In genomic region chr19:23764051-23764450, GRCm38 (mm10) we compare ENCODE assay signal across 23 mouse cellular contexts. TPM values are rescaled to one million over a fixed set of nuclear protein-coding genes. Genes with fewer than 3 reads are reported as not detected.
DNase-seq lines count a peak whose midpoint lies in the region; ATAC-seq and TF ChIP-seq lines count a peak whose summit lies in the region.
"Had no signal": no experiment of that assay in that cellular context is flagged by ENCODE, and none has a peak within 500 bp of the region (broad histone marks: within the 10 kb centered on the region; RNA-seq: fewer than 3 reads in every experiment).

No protein-coding gene starts in this region.

- H3K27ac ChIP-seq in layer of hippocampus, adult 2 months = peak overlapping the region; percentile 10; the same call in 1 of the 2 replicates
- H3K27ac ChIP-seq in forebrain, embryonic 11.5 days (ENCODE audit: low read depth, low read length) = no peak overlapping the region
- no peak overlapping the region for H3K27ac ChIP-seq in forebrain, embryonic 15.5 days (replicated peaks)
- H3K27ac ChIP-seq: liver, embryonic 12.5 days; midbrain, embryonic 12.5 days; stomach, postnatal 0 days had no signal

- 0 out of 2 replicates have a peak, but pooled peaks cover 5% of the 10 kb centered on the region for H3K4me1 ChIP-seq in forebrain, embryonic 11.5 days (replicated peaks; ENCODE audit: control insufficient read depth, insufficient read depth, low read length)
- peaks cover 24% of the 10 kb centered on the region for H3K4me1 ChIP-seq in forebrain, embryonic 15.5 days

- peak; percentile 19; the same call in 1 of the 2 replicates for TF ChIP-seq CTCF in layer of hippocampus, adult 2 months (conservative IDR thresholded peaks at IDR 0.05)

- WGBS in forebrain, embryonic 11.5 days = 44% methylated on average over 2 of the region's 2 CpGs
- WGBS in forebrain, embryonic 15.5 days = 39% methylated on average over 2 of the region's 2 CpGs

- no peaks in the 10 kb centered on the region for H3K36me3 ChIP-seq in forebrain, embryonic 11.5 days (ENCODE audit: control insufficient read depth, insufficient read depth, low read length)
- H3K36me3 ChIP-seq in forebrain, embryonic 15.5 days = no peaks in the 10 kb centered on the region
- H3K36me3 ChIP-seq: liver, embryonic 12.5 days; midbrain, embryonic 12.5 days had no signal

- H3K9ac ChIP-seq in forebrain, embryonic 11.5 days (ENCODE audit: low read length) = no peak overlapping the region
- no peak overlapping the region for H3K9ac ChIP-seq in forebrain, embryonic 15.5 days (replicated peaks)
- H3K9ac ChIP-seq: liver, embryonic 12.5 days; liver, postnatal 0 days; midbrain, embryonic 12.5 days had no signal

- ATAC-seq in cerebellum, adult (ENCODE audit: insufficient number of reproducible peaks, low FRiP score, low TSS enrichment) = peak; percentile 71
- no peak for ATAC-seq in forebrain, embryonic 11.5 days (replicated peaks; ENCODE audit: low FRiP score)
- no peak for ATAC-seq in granulocyte monocyte progenitor cell, adult 5-6 weeks (replicated peaks; ENCODE audit: poor library complexity, severe bottlenecking)
- ATAC-seq in forebrain, embryonic 15.5 days (replicated peaks) = no peak
- ATAC-seq: CD4-positive, CD25-positive, alpha-beta regulatory T cell, adult 4 months; forebrain, embryonic 14.5 days; intestine, postnatal 0 days; liver, embryonic 12.5 days; liver, postnatal 0 days had no signal

- H3K4me3 ChIP-seq in layer of hippocampus, adult 2 months = no peak overlapping the region
- H3K4me3 ChIP-seq in forebrain, embryonic 11.5 days (ENCODE audit: low read depth, low read length) = no peak overlapping the region
- no peak overlapping the region for H3K4me3 ChIP-seq in forebrain, embryonic 15.5 days
- H3K4me3 ChIP-seq: liver, embryonic 12.5 days; megakaryocyte, embryonic 14.5 days; midbrain, embryonic 12.5 days had no signal

- DNase-seq in layer of hippocampus, adult 2 months (ENCODE audit: low spot score in 2 of 2) = no peak
- no peak for DNase-seq in layer of hippocampus, postnatal 36 days
- DNase-seq in cerebellum, adult 18-20 months = peak; percentile 80 to 86
- peak; percentile 87 to 93 for DNase-seq in cerebellum, postnatal 10 days
- DNase-seq in forebrain, embryonic 11.5 days (ENCODE audit: low spot score) = no peak
- DNase-seq: adrenal gland, postnatal 14 days; gastrocnemius, postnatal 25 days; heart, postnatal 14 days; kidney, postnatal 14 days; liver, postnatal 0 days; lung, postnatal 36 days; right cerebral cortex, postnatal 25 days; thymus, postnatal 4 days had no signal

- peaks cover 13% of the 10 kb centered on the region for H3K27me3 ChIP-seq in forebrain, embryonic 11.5 days (ENCODE audit: control insufficient read depth, insufficient read depth, low read length)
- no peaks in the 10 kb centered on the region for H3K27me3 ChIP-seq in forebrain, embryonic 15.5 days

- H3K9me3 ChIP-seq in forebrain, embryonic 11.5 days (ENCODE audit: control insufficient read depth, low read length) = no peaks in the 10 kb centered on the region
- no peaks in the 10 kb centered on the region for H3K9me3 ChIP-seq in forebrain, embryonic 15.5 days
- H3K9me3 ChIP-seq: liver, embryonic 12.5 days; megakaryocyte, embryonic 14.5 days; midbrain, embryonic 12.5 days had no signal

- H3K4me2 ChIP-seq in forebrain, embryonic 11.5 days (ENCODE audit: low read depth, low read length, severe bottlenecking) = no peak overlapping the region
- no peak overlapping the region for H3K4me2 ChIP-seq in forebrain, embryonic 15.5 days (replicated peaks)
- H3K4me2 ChIP-seq: liver, embryonic 12.5 days; midbrain, embryonic 12.5 days had no signal

RNA-seq across cellular contexts. Expression of gene Apba1, which starts 5.4 kb away (rescaled TPM):
- total RNA-seq in layer of hippocampus, adult 2 months (2021) = 100 to 1,000 TPM; 118 to 119 TPM
- total RNA-seq in layer of hippocampus, postnatal 36 days (2021) = 100 to 1,000 TPM; 112 to 114 TPM
- 0.92 and 1.2 TPM in 2 replicates for polyA plus RNA-seq in forebrain, embryonic 11.5 days (2014; fragmentation: Nextera tagmentation; extraction: Ambion mirVana)
- 12.0 and 12.4 TPM in 2 replicates for total RNA-seq in granulocyte monocyte progenitor cell, adult 5-6 weeks (2014; fragmentation: Nextera tagmentation)
- total RNA-seq in granulocyte monocyte progenitor cell, adult 5-6 weeks (2017) = 10.3 and 13.6 TPM in 2 replicates
- polyA plus RNA-seq in forebrain, embryonic 15.5 days (2015; fragmentation: Nextera tagmentation; extraction: Ambion mirVana) = 5.7 and 6.4 TPM in 2 replicates
- polyA plus RNA-seq: CD4-positive, CD25-positive, alpha-beta regulatory T cell, adult 4 months had no signal

Comparison
In these comparisons a context has a peak if more than half of its experiments do, and no peak if none do; other contexts are left out.
1. DNase-seq: peak in cerebellum, adult 18-20 months (2 of 2) and cerebellum, postnatal 10 days (2 of 2); none in layer of hippocampus, adult 2 months (0 of 2), layer of hippocampus, postnatal 36 days (0 of 2) and forebrain, embryonic 11.5 days (single experiment).
2. RNA of gene Apba1, which starts 5.4 kb away (total RNA-seq): 118 to 119 TPM in layer of hippocampus, adult 2 months and 112 to 114 TPM in layer of hippocampus, postnatal 36 days; 10.3 to 13.6 TPM in granulocyte monocyte progenitor cell, adult 5-6 weeks; every median in the first group is over 4 times any median in the second.